Mouse (Mus musculus): ENCODE data around the gene Snrnp70.

Gene Snrnp70

GRCm38 (mm10) chr7:45395578-45396336, at the start of gene Snrnp70:
Gene Snrnp70, minus strand, starts transcription at chr7:45395742.
- in situ Hi-C loops (cut with MboI, MseI): no loop called here

DNA sequence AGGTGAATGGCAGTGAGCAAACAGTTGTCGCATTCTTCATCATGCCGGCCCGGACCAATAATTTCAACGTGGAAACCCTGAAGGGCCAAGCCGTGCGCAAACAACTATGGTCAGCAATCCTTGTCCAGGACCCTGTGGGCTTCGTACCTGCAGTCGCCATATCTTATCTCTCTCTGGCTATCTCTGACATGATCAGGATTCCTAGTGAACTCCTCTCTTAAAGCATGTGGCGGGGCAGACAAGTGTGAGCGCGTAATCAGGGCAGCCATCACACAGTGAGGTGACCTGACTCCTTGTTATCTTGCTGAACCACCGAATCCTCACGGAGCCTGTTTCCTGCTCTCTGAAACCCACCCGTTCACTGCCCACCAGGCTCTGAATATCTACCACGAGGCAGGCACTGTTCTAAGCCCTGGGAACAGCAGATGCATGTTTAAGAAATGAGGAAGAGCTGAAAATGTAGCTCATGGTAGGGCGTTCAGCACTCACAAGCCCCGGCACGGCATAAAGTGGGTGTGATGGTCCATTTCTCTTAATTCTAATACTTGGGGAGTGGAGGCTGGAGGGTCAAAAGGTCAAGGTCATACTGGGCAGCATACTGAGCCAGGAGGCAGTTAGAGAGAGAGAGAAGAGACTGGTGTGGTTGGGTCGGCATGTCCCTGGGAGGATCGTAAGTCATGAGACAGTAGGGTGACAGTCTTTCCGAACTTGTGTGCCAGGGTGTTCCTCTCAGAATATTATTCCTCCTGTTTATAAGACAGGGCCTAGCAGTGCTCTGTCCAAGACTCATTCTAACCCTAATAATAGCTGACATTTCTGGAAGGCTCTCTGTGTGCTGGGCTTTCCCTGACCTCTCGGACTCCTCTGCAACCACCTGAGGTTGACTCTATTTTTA, 48.2 kb upstream of the Snrnp70 start:
- in situ Hi-C loops (cut with MboI, MseI): no loop called here

GRCm38 (mm10) chr7:45437521-45438276, 42.2 kb upstream of the Snrnp70 start, which contains the start of gene Ruvbl2:
Gene Ruvbl2, minus strand, starts transcription at chr7:45438096.
- in situ Hi-C loops (cut with MboI, MseI): no loop called here

DNA sequence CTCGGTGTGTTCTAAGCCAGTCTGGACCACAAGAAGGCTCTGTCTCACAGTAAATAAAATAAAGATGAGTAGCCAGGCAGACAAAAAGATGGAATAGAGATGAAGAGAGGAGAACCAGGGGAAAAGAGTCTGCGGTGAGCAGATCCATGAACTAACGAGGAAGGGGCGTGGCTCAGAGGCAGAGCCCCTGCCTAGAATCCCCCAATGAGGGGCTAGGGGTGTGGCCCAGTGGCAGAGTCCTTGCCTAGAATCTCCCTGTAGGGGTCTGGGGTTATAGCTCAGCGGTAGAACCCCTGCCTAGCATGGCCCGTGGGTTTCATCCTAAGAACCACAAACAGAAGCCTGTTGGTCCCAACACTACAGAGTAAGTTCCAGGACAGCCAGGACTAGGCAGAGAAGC, 41.5 kb upstream of the Snrnp70 start:
- in situ Hi-C loops (cut with MboI, MseI): no loop called here

DNA sequence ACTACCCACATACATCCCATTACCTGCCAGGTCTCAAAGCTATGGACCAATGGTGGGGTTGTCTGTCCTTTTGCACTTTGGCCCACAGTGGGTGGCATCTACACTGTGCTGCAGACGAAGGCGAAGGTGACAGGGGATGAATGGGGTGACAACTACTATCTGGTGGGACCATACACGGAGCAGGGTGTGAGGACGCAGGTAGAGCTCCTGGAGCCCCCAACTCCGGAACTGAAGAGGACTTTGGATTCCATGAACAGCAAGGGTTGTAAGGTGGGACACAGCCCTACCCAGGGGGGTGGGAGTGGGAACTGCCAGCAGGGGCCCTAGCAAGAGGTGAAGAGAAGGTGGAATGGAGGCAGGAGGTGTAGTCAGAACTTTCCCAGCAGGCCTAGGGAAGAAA, 40.9 kb upstream of the Snrnp70 start:
- in situ Hi-C loops (cut with MboI, MseI): no loop called here

- in situ Hi-C loops (cut with MboI, MseI): no loop called here
Measured at GRCm38 (mm10) chr7:45435038-45435437, 39.5 kb upstream of the Snrnp70 start.

GRCm38 (mm10) chr7:45434203-45435015, 38.9 kb upstream of the Snrnp70 start, which contains the start of gene Gys1:
Gene Gys1, plus strand, starts transcription at chr7:45434844.
- in situ Hi-C loops (cut with MboI, MseI): no loop called here

GRCm38 (mm10) chr7:45433835-45434202, 38.3 kb upstream of the Snrnp70 start:
- in situ Hi-C loops (cut with MboI, MseI): no loop called here

- in situ Hi-C loops (cut with MboI, MseI): no loop called here
Measured at GRCm38 (mm10) chr7:45426556-45426955, 31.0 kb upstream of the Snrnp70 start.

DNA sequence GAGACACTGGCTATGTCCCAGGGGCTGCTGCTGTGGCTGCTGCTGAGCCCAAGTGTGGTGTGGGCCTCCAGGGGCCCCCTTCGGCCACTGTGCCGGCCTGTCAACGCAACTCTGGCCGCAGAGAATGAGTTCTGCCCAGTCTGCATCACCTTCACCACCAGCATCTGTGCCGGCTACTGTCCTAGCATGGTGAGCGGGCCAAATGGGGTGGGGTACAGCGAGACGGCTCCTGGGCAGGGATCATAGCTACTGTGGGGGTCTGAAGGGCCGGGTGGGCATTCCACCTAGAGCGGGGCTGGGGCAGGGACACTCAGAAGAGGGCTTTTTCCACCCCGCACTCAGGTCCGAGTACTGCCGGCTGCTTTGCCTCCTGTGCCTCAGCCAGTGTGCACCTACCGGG, 25.7 kb upstream of the Snrnp70 start:
- in situ Hi-C loops (cut with MboI, MseI): no loop called here

DNA sequence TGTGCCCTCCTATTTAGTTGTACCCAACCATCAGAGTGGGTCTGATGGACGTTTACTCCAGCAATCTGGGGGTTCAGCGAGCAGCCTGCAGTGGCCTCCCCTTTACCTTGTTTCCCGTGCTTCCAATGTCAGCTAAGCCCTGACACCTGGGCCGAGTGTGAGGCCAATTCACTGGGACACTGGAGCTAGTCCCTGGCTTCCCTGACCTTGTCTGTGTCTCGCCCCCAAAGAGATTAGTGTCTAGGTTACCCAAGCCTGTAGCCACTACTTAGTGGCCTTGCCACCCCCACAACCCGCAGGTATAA, 25.0 kb upstream of the Snrnp70 start, which contains the start of gene Lhb:
Gene Lhb (plus strand): TSS at position 206 of the 305 bp plus-strand sequence.
- in situ Hi-C loops (cut with MboI, MseI): no loop called here

DNA sequence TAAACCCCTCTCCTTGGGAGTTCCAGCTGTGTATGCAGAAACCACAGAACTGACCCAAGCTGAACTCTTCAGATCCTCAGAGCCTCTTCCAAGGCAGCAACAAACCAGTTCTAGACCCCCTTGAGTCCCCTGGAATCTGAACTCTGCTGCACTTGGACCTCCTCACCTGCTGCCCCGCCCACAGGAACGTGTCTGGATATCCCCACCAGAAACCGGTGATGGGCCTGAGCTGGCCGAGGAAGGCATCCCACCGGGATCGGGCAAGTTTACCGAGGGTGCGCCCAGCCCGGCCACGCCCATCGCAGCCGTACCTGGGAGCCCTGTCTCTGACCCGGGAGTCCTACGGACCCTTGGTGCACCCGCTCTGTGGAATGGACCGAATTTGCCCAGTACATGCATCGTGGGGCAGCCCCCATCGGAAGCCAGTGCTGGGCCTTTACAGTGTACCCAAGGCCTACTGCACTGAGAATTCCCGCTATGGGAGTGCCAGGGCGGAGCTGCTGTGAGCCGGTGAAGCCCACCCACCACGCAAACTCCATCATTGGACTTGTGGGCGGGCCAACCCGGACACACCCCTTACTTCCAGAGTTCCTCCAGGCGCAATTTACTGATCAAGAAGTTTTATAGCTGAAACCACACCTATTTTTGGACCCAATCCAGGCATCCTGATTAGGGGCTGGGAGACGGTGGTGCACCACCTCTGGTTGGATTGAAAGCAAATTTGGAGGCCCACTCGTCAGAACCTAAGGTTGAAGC, 24.5 kb upstream of the Snrnp70 start:
- in situ Hi-C loops (cut with MboI, MseI): no loop called here

DNA sequence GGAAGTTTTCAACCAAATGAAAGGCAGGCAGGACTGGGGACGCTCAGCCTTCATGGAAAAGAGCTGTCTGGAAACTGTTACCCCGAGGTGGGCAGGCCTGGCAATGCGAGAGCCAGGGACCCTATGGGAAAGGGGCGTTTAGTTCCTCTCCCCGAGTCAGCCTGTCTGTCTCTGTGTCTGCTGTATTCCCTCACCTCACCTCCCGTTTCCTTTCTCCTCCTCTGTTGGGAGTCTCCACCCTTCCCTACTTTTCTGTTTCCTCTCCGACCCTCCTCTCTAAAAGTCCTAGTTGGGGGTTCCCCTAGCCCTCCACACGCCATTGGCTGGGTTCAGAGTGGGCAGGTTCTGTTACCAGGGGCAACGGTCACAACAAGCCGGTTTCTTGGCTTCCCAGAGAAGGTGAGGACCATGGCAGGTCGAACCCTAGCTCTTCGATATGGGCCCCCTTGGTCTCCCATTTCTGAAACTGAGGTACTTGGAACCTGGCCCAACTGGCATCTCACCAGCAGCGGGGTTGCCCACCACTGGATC, 22.5 kb upstream of the Snrnp70 start:
- in situ Hi-C loops (cut with MboI, MseI): no loop called here

- in situ Hi-C loops (cut with MboI, MseI): no loop called here
Measured at GRCm38 (mm10) chr7:45415636-45416035, 20.1 kb upstream of the Snrnp70 start.

DNA sequence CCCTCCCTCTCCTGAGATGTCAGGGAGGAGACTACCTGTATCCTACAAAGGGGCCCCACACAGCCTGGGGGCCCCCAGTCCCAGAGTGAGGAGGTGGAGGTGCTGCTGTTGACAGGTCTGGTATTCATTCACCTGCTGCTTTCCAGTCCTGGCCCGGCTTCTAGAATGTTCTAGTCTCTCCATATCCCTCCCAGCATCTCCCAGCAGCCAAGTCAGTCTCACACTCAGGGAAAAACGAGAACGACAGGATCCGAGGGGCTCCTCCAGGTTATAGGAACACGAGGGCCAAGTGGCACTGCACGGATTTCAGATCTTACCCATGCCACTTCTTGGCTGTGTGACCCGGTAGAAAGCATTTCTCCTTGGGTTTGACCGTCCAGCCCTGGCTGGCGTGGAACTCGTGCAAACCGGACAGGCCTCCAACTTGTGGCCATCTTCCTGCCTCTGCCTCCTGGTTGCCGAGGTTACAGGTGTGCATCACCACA, 19.2 kb upstream of the Snrnp70 start:
- in situ Hi-C loops (cut with MboI, MseI): no loop called here

DNA sequence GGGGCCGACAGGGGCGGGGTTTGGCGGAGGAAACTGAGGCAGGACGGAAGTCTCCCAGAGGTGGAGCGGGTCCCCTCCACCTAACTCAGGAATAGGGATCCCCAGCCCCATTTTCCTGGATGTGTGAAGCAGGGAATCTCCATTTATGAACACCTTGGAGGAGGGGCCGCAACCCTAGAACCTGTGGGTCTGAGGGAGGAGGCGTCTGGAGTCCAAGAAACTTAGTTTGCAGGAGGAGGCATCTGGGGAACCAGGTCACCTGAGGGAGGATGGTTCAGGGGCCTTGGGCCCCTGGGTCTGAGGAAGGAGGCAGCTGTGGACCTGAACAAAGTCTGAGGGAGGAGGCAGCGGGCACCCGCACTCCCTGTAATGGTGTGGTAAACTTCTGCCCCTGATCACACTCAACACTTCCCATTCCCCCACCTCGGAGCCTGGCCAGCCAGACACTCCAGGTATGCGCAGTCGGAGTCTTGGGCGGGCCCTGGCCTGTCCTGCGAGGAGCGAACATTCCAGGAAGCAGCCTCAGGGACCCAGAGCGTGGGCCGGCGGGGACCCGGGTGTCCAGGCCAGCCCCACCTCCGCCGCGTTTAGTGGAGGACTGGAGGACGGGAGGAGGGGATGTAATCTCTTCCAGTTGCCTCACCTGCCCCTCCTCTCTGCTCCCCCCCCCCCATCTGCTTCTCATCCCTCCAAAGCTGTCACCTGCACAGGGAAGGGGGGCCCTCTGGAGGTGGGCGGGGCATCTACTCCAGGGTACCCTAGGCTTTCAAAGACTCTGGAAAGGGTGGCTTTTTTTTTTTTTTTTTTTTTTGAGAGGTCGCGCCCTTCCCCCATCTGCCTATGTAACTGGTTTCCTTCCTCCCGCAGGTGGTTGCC, 18.6 kb upstream of the Snrnp70 start:
- in situ Hi-C loops (cut with MboI, MseI): no loop called here

GRCm38 (mm10) chr7:45413113-45413863, 17.7 kb upstream of the Snrnp70 start, which contains the start of gene Ntf5:
Gene Ntf5, plus strand, starts transcription at chr7:45413695.
- in situ Hi-C loops (cut with MboI, MseI): no loop called here

DNA sequence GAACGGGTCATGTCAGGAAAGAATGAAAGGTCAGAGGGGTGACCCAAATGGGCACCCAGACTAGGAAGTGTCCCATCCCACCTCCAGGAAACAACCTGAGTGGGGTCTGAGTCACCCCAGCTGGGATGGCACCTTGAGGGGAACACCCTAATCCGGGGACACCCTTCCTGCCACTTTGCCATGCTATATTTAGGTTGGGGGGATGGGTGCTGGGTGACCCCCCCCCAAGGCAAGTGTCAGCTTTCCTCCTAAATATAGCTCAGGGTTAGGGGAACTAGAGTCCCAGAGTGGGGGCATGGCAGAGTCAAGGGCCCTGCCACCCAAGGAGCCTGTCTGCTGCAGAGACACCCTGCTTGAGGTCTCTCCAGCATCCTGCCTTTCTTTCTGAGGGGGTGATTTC, 16.9 kb upstream of the Snrnp70 start:
- in situ Hi-C loops (cut with MboI, MseI): no loop called here

Measured in T-helper 2 cell (primary cell).